Mouse (Mus musculus) bone marrow macrophage, adult 2 months (primary cell): ENCODE data around the gene Tnfsf9.

Experiments used
- CTCF ChIP-seq: IDR thresholded peaks from 2 replicates; pipeline ENCODE4 v1.5.1; 2012; ENCODE audit warnings: low read depth, mild to moderate bottlenecking, low read length, moderate library complexity
- POLR2A ChIP-seq: IDR thresholded peaks from 2 replicates; pipeline ENCODE4 v1.6.1; 2012; ENCODE audit warnings: mild to moderate bottlenecking, low read depth, low read length, borderline replicate concordance

- TF ChIP-seq CTCF: no peak
- no peak for TF ChIP-seq POLR2A
Measured at GRCm38 (mm10) chr17:57105181-57106034, at the start of gene Tnfsf9.
